Mouse (Mus musculus) T-cell, adult 2 months (primary cell): ENCODE data around the gene Lyve1.

Source experiments
- DNase-seq: peaks from one replicate; pipeline ENCODE4 v3.0.0; 2022; ENCODE audit warnings: low spot score

Gene Lyve1

DNA sequence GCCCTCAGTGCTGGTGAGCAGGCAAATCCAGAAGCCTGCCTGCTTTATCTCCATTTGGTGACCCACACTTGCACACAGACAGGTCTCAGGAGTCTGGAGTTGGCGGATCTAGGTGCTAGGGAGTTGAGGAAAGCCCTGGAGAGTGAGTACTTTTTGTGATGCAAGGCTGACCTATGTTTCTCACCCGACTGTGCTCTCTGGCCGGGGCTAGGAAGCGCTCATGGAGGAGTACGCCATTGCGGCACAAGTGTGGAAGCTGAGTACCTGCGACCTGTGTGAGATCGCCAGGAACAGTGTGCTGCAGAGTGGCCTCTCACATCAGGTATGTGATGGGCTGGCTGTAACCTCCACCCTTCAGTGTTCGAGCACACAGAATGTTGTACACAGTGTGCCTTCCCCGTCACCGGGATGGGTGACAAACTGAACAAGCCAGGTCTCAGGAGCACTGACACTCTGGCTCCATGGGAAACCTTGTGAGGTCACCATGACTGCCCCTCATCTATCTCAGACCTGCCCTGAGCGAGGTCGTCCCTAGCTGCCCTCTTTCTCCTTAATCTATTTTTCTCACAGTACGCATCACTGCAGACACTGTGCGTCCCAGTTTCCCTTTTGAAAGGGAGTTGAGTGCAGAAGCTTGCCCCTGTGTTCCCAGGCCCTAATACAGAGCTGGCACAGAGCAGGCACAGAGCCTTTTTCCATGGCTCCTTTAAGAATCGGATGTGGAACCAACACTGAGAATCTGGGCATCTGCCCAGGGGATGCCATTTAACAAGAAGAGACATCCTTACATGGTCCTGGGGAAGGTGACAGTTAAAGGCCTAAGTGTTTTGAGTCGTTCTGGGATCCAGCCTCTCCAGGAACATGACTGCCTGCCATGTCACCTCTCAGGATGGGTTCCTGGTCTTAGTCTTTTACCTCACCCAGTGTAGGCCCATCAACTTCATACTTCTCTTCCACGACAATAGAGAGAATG lies 53.2 kb downstream of the Lyve1 start:
- DNase-seq = no peak

DNA sequence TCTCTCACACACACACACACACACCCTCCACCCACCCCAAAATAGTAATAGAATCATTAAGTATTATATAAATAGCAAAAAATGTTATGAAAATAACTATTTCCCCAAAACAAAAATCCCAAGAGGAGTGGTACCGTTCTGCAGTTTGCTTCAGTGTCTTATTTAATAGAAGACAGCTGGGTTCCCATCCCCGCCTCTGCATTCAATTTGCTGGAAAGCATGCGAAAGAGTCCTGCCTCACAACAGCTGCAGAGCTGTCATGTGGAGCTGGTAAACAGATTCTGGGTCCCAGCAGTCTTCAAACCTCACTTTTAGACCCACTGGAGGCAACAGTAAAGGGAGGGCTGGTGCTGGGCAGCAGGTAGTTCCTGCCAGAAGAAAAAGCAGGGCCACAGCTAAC lies 54.1 kb downstream of the Lyve1 start:
- no peak for DNase-seq

DNA sequence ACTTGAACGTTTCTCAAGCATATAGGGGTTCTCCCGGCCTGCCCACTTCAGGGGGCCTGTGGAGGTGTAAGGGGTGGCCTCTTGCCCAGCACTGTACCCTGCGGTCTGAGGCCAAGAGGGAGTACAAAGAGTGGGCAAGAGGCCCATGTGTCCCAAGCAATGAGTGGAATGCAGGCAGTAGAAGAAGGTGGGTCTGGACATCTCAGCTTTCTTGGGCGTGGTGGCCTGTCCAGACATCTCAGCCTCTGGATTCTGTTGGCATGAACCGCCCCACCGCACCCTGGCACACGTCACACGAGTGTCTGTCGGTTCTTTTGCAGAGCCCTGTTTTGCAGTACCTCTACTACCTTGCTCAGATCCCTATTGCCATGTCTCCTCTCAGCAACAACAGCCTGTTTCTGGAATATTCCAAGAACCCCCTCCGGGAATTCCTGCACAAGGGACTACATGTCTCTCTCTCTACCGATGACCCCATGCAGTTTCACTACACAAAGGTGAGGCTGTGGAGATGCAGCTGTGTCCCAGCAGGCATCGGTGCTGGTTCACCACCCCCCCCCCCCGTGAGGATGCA lies 55.5 kb downstream of the Lyve1 start:
- no peak for DNase-seq

DNA sequence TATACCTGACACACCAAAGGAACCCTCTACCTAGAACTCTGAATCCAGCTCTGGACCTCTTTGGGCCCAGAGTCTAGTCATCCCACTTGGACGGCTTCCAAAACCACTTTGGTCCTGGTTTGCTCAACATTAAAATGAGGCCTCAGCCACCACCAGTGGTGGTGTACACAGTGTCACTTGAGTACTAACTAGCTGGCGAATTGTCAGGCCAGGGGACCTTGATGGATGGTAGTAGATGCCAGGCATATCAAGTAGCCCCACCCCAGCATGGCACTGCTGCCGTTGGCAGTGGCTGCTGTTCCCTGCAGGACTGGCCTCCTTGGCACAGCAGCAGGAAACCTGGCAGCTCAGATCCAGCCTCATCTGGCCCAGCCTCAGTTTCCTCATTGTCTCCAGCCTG lies 58.8 kb downstream of the Lyve1 start:
- no peak for DNase-seq

DNA sequence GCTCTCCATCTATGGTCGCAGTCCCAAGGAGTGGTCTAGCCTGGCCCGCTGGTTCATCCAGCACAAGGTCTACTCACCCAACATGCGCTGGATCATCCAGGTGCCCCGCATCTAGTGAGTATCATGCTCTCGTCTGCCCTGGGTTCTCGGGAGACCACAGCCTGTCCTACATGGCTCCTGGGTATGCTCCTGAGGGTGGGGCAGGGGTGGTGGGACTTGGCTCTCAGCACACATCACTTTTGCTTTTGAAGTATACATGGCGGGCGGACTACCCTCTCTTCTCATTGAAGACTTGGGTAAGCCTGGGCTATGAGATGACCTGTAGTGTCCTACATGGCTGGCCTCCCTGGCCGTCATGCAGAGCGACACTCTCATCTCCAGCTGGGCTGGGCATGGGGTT lies 59.9 kb downstream of the Lyve1 start:
- DNase-seq = no peak

DNA sequence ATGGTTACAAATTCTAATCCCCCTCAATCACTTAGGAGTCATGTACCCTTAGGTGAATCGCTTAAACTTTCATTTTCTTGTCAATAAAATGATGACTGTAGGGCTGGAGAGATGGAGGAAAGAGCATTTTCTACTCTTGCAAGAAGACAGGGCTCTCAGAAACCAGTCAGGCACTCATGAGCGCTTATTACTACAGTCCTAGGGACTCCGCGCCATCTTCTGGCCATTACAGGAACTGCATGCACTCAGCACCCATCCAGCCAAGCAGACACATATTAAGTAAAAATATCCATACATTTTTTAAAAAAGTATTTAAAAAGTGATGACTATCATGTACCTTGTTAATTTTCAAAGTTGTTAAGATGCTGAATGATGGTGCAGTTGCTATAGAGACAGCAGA lies 62.0 kb downstream of the Lyve1 start:
- DNase-seq = peak; percentile 70
